Comparison of ENCODE assay signal across 19 mouse cellular contexts in the genomic region with DNA sequence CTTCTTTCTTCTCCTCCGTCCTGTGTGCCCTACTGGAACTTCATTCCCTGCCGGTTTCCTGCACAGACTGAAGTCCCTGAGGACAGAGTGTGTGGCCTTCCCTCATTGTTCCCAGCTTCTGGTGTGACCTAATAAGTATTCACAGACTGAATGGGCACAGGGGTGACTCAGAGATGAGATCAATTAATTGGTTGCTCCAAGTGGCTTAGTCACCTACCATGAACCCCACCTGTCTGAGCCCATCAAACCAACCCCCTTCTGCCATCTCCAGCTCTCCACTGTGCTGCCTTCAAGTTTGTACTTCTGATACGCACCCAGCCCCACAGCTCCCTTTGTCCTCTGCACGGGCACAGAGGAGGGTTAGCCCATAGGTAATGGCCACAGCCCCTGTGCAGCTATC.
"Had no signal": no experiment of that assay in that cellular context is flagged by ENCODE, and none has a peak within 500 bp of the region (broad histone marks: within the 10 kb centered on the region; RNA-seq: fewer than 3 reads in every experiment).

No protein-coding gene starts in this region.

- H3K27ac ChIP-seq: liver, embryonic 13.5 days; liver, embryonic 15.5 days; lung, embryonic 15.5 days; macrophage; midbrain, embryonic 12.5 days; midbrain, embryonic 15.5 days; neural tube, embryonic 13.5 days; neural tube, embryonic 15.5 days had no signal

- H3K36me3 ChIP-seq: liver, embryonic 13.5 days; liver, embryonic 15.5 days; lung, embryonic 15.5 days had no signal

- H3K4me3 ChIP-seq: liver, embryonic 13.5 days; liver, embryonic 15.5 days; lung, embryonic 15.5 days; megakaryocyte, embryonic 14.5 days; midbrain, embryonic 12.5 days; midbrain, embryonic 15.5 days; neural tube, embryonic 13.5 days; neural tube, embryonic 15.5 days had no signal

- H3K4me2 ChIP-seq: liver, embryonic 13.5 days; liver, embryonic 15.5 days; lung, embryonic 15.5 days; midbrain, embryonic 12.5 days; midbrain, embryonic 15.5 days; neural tube, embryonic 13.5 days; neural tube, embryonic 15.5 days had no signal

- DNase-seq: liver, embryonic 13.5 days; liver, postnatal 0 days; lung, adult 2 months; lung, postnatal 14 days; lung, postnatal 36 days; right cerebral cortex, postnatal 25 days; right cerebral cortex, postnatal 4 days; spleen, adult 18-20 months; thymus, adult 18-20 months; thymus, postnatal 14 days; thymus, postnatal 36 days had no signal
